Mouse (Mus musculus) right cerebral cortex, postnatal 4 days (tissue): ENCODE measurements at regions not wholly inside any gene's neighbourhood (a gene's known extent, or its start where the extent isn't known, plus 50 kb on each side); places are given as distances from the start of the nearest gene placed in this dataset.

ENCODE experiments used
- DNase-seq: peaks from one replicate; pipeline ENCODE4 v3.0.0-alpha.2; 2022

- DNase-seq: no peak
These were observed 284.2 kb downstream of the Rnf144a start for GRCm38 (mm10) chr12:26130811-26131210.

- no peak for DNase-seq
These were observed 285.0 kb downstream of the Rnf144a start for GRCm38 (mm10) chr12:26130011-26130410.

- DNase-seq: no peak
These were observed 285.5 kb downstream of the Rnf144a start for GRCm38 (mm10) chr12:26129511-26129910.

- DNase-seq: no peak
These were observed 286.2 kb downstream of the Rnf144a start for GRCm38 (mm10) chr12:26128851-26129250.

DNA sequence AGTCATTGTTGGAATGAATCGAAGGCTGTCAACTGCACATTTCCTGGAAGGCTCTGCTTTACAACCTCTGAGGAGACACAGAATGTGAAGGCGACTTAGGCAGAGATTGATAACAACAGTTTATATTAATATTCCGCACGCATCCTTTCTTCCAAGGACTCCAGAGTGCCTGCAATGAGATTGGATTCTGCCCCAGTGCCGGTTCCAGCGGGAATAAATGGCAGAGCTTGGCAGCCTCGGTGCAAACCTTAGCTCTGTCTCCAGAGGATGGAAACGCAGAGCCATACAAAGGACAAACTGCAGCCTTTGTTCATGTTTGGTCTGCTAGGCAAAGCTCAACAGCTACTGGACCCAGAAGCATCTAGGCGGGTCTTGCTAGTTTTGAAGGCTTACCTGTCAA, 288.8 kb downstream of the Rnf144a start:
- DNase-seq: no peak

DNA sequence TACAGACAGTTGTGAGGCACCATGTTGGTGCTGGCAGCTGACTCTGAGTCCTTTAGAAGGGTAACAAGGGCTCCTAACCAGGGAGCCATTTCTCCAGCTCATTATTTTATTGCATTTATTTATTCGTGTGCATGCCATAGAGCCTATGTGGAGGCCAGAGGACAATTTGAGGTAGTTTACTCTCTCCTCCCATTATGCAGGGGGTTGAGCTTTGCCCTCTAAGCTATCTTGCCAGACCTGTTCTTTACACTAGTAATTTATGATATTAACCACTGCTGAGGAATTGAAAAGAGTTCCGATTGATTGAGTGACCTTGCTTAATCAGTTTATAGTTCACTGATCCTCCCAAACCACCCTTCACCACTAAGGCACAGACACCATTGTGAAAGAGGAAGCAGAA, 290.8 kb downstream of the Rnf144a start:
- no peak for DNase-seq

- DNase-seq: no peak
These were observed 299.6 kb downstream of the Rnf144a start for GRCm38 (mm10) chr12:26115339-26115912.

DNA sequence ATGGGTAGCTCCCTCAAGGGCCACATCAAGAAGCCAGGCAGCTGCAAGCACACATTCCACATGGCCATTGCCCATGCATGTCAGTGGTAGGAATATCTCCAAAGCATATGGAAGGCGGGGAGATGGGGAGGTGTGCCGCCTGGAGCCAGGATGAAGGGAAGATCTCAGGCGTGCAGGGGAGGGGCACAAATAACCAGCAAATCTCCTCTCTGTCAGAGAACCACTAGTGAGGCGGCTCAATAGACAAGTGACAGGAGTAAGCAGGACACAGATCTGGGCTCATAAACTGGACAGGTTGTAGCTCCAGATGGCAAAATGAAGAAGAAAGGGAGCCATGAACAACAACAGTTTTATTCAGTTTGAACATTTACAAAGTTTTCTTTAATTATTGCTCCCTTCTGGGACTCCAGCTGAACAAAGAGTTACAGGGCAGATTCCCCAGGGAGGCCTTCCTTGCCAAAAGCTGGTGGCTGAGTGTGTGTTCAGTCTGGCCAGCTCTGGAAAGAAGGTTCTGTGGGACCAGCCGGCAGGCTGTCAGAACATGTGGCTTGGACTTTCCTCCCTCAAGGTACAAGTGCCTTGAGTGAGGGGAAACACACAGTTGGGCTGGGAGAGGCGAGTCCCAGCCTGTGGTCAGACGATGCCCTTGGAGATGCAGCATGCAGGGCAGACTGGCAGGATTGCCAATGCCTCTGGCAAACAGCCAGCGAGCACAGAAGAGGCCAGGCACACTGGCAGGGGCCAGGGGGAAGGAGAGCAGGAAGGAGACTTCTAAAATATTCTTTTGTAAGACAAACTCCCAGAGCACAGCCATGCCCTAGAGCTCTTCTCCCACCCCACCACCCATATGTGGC, 302.7 kb downstream of the Rnf144a start:
- peak; percentile 70 for DNase-seq

GRCm38 (mm10) chr12:26109866-26110265, 305.2 kb downstream of the Rnf144a start:
- DNase-seq: no peak

GRCm38 (mm10) chr12:26104372-26104771, 310.7 kb downstream of the Rnf144a start:
- no peak for DNase-seq

GRCm38 (mm10) chr12:26102384-26102783, 312.7 kb downstream of the Rnf144a start:
- DNase-seq: no peak

GRCm38 (mm10) chr12:26100140-26100539, 314.9 kb downstream of the Rnf144a start:
- no peak for DNase-seq

DNA sequence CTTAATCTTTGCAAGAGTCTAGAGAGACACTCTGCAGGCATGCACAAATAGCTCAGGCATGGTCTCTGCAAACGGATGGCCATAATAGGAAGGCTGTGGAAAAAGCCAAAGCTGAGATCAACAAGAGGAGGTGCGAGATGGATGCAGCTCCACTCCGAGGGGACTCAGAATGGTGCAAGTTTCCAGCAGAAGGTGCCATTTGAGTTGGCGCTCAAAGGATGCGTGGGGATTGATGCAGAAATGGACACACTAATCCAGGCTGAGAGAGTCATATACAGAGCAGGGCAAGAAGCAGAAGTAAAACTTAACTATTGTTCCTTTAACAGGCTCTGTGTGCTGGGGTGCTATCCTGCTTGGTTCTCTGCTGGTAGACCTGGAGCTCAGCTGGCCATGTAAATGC, 315.9 kb downstream of the Rnf144a start:
- no peak for DNase-seq

- DNase-seq: no peak
These were observed 322.7 kb downstream of the Rnf144a start for GRCm38 (mm10) chr12:26092311-26092710.

DNA sequence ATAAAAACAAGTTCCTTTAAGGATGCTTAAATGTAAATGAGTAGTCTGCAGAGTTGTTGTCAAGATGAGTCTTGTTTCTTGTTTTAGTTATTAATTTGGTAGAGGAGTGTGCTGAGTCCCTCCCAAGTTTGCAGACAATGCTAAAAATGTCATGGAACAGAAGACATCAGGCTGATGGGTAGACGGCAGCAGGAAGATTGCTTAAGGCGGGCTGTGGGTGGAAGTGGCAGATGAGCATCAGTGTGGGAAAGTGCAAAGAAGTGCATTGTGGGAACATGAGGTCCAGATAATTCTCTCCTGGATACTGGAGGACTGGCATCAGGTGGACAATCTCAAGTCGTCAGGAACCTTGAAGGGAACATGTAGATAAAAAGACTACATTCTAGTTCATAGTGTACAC, 323.2 kb downstream of the Rnf144a start:
- no peak for DNase-seq

DNA sequence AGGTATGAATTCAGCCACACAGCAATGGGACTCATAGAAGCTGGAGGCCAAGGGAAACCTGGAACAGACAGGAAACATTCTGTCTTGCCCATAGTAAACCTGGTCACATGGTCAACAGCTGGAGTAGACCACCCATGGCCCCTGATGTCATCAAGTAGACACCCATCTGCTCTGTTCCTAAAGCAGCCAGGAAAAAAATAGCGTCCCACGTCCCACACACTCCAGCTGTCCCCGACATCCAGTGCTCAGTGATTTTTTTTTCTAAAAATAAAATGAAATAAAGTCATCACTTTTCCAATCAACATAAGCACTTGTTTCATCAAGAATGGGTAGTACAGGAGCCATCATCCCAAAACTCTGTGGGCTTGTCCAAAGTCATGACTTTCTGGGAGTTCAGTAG, 326.7 kb downstream of the Rnf144a start:
- no peak for DNase-seq

- no peak for DNase-seq
These were observed 328.1 kb downstream of the Rnf144a start for GRCm38 (mm10) chr12:26086923-26087322.

DNA sequence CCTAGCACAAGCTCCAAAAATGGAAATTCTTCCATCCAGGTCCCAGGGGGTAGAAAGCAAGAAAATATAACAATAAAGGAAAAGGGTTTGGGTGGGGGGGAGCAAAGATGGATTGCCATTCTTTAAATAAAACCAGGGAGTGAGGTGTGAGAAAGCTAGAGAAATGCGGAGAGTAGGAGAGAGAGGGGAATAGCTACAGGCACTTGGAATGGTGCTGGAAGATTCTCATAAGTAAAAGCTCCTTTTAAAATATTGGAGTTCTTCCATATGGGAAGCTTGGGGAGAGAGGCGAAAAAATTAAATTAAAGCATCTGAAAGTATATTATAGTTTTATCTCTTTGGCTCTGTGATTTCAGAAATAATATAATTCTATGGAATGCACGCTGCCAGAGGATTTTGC, 328.6 kb downstream of the Rnf144a start:
- DNase-seq: no peak

GRCm38 (mm10) chr12:26079061-26079625, 335.9 kb downstream of the Rnf144a start:
- no peak for DNase-seq

DNA sequence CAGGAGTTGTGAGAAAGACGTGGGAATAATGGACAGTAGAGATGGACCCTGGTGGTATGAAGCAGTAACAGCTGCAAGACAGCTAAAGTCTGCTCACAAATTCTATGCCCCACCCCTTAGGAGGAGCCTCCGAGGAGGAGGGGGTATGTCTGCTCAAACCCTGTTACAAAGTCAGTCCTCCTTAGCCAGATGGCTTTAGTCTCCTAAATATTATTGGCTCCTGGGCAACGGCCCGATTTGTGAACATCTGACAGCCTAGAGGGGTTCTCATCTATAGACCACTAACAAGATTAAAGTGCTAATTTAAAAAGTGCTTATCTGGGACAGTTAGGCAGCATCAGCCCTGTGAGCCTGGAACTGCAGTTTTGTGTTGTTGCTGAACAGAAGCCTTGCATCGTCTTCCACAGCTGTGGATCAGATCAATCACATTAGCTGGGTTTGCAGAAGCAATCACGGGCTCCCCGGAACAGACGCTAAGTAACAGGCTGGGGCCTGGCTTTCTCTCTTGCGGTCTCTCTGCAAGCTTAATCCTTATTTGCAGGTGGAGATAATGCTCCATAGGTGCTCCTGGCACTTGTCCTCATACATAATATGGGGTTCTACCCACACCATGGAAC, 339.3 kb downstream of the Rnf144a start:
- DNase-seq: no peak

DNA sequence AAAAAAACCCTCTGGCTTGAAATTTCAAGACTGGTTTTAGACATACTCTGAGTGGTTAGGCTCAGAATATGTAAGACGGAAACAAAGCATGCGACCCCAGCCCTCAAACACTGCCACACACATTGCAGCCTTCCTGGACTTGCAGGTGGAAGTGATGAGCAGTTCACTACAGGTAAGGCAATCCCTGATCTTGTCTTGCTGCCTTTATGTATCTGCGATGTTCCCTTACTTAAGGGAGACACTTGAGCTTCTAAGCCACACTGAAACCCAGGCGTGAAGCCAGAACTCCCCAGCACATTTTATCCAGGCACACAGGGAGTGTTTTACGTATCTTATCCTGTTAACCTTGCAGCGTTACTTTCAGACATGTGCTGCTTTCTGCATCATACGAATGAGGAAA, 342.9 kb downstream of the Rnf144a start:
- DNase-seq: no peak

DNA sequence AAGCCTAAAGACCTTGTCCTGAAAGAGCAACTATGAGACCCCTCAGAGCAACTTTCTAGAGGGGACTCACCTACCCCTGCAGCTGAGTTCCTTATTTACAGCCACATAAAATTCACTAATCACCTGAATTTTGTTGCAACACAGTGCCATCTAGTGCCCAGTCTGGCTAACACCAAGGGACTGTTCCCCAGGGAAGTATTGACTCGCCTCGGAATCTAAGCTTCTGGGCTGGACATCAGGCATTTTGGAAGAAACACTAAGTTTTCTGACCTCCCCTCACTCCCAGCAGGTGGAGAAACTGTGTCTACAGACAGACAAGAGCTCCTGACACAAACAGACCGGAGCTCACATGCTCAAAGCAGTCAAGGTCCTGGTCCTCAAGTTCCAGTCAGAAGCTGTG, 343.4 kb downstream of the Rnf144a start:
- peak; percentile 72 for DNase-seq

DNA sequence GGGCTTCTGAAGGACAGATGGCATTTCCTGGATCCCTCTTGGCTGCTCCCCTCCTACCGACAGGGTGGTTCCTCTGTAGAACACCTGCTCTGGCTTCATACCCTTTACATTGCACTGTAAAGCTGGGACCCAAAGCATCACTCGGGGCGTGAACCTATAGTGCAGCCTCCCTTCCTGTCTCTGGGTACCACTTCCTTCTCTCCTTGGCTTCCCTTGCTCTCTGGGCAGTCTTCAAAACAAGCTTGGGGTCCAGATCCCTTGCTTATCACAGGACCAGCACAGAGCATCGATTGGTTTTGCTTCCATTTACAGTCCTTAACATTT, 346.4 kb downstream of the Rnf144a start:
- DNase-seq: no peak
